Mouse (Mus musculus) cerebellum, adult 2 months (tissue): ENCODE measurements around the gene Gm27021. TPM values are rescaled to one million over a fixed set of nuclear protein-coding genes. Genes with fewer than 3 reads are reported as not detected.

Experiments used
- DNase-seq, 2 experiments: peaks; one replicate each; pipeline ENCODE4 v3.0.0; 2021
- H3K27ac ChIP-seq: fragments of 200-500 bp; 2 replicates; pipeline ENCODE4 v1.5.1; 2012; ENCODE audit warnings: low read length, control low read depth, inconsistent platforms; ENCODE audit not compliant: insufficient read depth
- H3K27me3 ChIP-seq: fragments of 200-500 bp; 2 replicates; pipeline ENCODE4 v1.6.1; 2012; ENCODE audit warnings: inconsistent platforms, mild to moderate bottlenecking, low read length, moderate library complexity; ENCODE audit not compliant: control insufficient read depth, insufficient read depth
- H3K4me1 ChIP-seq: fragments of 200-500 bp; 2 replicates; pipeline ENCODE4 v1.6.1; 2011; ENCODE audit warnings: low read length; ENCODE audit not compliant: control insufficient read depth, insufficient read depth
- H3K4me3 ChIP-seq: fragments of 200-500 bp; replicated peaks from 2 replicates; pipeline ENCODE3; 2011; ENCODE audit warnings: mild to moderate bottlenecking, low read depth, low read length, control low read depth; ENCODE audit not compliant: insufficient read depth
- CTCF ChIP-seq: fragments of 200-500 bp; IDR thresholded peaks from 2 replicates; pipeline ENCODE4 v1.5.1; 2011; ENCODE audit warnings: low read depth, mild to moderate bottlenecking, control low read depth, low read length, moderate library complexity, borderline replicate concordance; ENCODE audit not compliant: insufficient read depth
- POLR2A ChIP-seq: fragments of 200-500 bp; IDR thresholded peaks from 2 replicates; pipeline ENCODE4 v1.6.1; 2011; ENCODE audit warnings: low read length, control low read depth, borderline replicate concordance; ENCODE audit not compliant: insufficient read depth
- WGBS: fragments of 180-500 bp; shearing (Covaris S2); methylation state at CpG from one replicate; pipeline ENCODE4 v1.1.7; 2018; 5-methylcytosine and 5-hydroxymethylcytosine counted together
- polyA plus RNA-seq: library from polyadenylated mRNA; depleted of rRNA; stranded (reverse); fragments of >200 nt; gene quantifications from 2 replicates; pipeline ENCODE4 v1.2.3, GENCODE M21; 2012; rRNA removed

Gene Gm27021
- polyA plus RNA-seq, 1 experiment = 1.9 TPM

- peaks cover 80% of the 10 kb centered on the region for H3K4me1 ChIP-seq
- peak; percentile 74 to 77 for DNase-seq
- H3K27ac ChIP-seq = peak overlapping the region; percentile 18
- no peak overlapping the region for H3K4me3 ChIP-seq
- TF ChIP-seq POLR2A (no peak), CTCF (peak; percentile 15; the same call in 1 of the 2 replicates)
- H3K27me3 ChIP-seq = no peaks in the 10 kb centered on the region
- WGBS = 18% methylated on average over 20 of the region's 20 CpGs
Observed at GRCm38 (mm10) chr8:120563851-120564837, 103.7 kb downstream of the Gm27021 start.

- H3K27me3 ChIP-seq = no peaks in the 10 kb centered on the region
- peak overlapping the region; percentile 18; the same call in 1 of the 2 replicates for H3K27ac ChIP-seq
- H3K4me3 ChIP-seq = no peak overlapping the region
- WGBS = 49% methylated on average over 8 of the region's 8 CpGs
- peaks cover 88% of the 10 kb centered on the region for H3K4me1 ChIP-seq
- TF ChIP-seq CTCF (no peak), POLR2A (no peak)
- no peak for DNase-seq
Observed at GRCm38 (mm10) chr8:120563348-120563724, 104.5 kb downstream of the Gm27021 start.

- Histone ChIP-seq H3K4me3 (no peak overlapping the region), H3K27me3 (no peaks in the 10 kb centered on the region), H3K4me1 (peaks cover 90% of the 10 kb centered on the region), H3K27ac (no peak overlapping the region)
- no peak for DNase-seq
- TF ChIP-seq CTCF (no peak), POLR2A (no peak)
- 81% methylated on average over 18 of the region's 18 CpGs for WGBS
Observed at GRCm38 (mm10) chr8:120562680-120563347, 105.1 kb downstream of the Gm27021 start.

GRCm38 (mm10) chr8:120561539-120562435 lies 106.1 kb downstream of the Gm27021 start:
- peak; percentile 64 for TF ChIP-seq CTCF
- TF ChIP-seq POLR2A = no peak
- H3K27ac ChIP-seq = no peak overlapping the region
- WGBS = 49% methylated on average over 22 of the region's 22 CpGs
- peak in 1 of 2 experiments; percentile 66 for DNase-seq
- H3K4me1 ChIP-seq = peaks cover 90% of the 10 kb centered on the region
- H3K27me3 ChIP-seq = no peaks in the 10 kb centered on the region
- H3K4me3 ChIP-seq = no peak overlapping the region

GRCm38 (mm10) chr8:120560535-120560934 lies 107.3 kb downstream of the Gm27021 start:
- Histone ChIP-seq H3K4me3 (no peak overlapping the region), H3K27ac (no peak overlapping the region), H3K4me1 (peaks cover 95% of the 10 kb centered on the region), H3K27me3 (no peaks in the 10 kb centered on the region)
- 75% methylated on average over 5 of the region's 5 CpGs for WGBS
- TF ChIP-seq POLR2A = no peak
- no peak for TF ChIP-seq CTCF
- DNase-seq = no peak

GRCm38 (mm10) chr8:120559654-120560053 lies 108.2 kb downstream of the Gm27021 start:
- H3K27ac ChIP-seq = no peak overlapping the region
- no peak for DNase-seq
- no peaks in the 10 kb centered on the region for H3K27me3 ChIP-seq
- H3K4me3 ChIP-seq = no peak overlapping the region
- TF ChIP-seq POLR2A (no peak), CTCF (no peak)
- H3K4me1 ChIP-seq = peaks cover 93% of the 10 kb centered on the region
- WGBS = 38% methylated on average over 11 of the region's 11 CpGs

Other genes starting within 250 kb of the Gm27021 start
- 2.1 and 2.5 TPM in 2 replicates for gene Gins2, start 78.8 kb downstream of the Gm27021 start, polyA plus RNA-seq
- 8.1 and 8.2 TPM in 2 replicates for gene 1190005I06Rik, start 20.4 kb downstream of the Gm27021 start, polyA plus RNA-seq
- gene Cox4i1, start 143 bp upstream of the Gm27021 start, polyA plus RNA-seq = 2,746 and 2,917 TPM in 2 replicates
- gene Emc8, start 494 bp upstream of the Gm27021 start, polyA plus RNA-seq = 65.3 and 67.5 TPM in 2 replicates
- gene Irf8, start 68.3 kb upstream of the Gm27021 start, polyA plus RNA-seq = 1.8 and 2.0 TPM in 2 replicates